Mouse (Mus musculus): Measurements from ENCODE around the gene Rbfox1. TPM values are rescaled to one million over a fixed set of nuclear protein-coding genes. Genes with fewer than 3 reads are reported as not detected.
A peak's percentile ranks its signal among the peaks of the same experiment; 100 is the strongest.

The Rbfox1 gene
- polyA plus RNA-seq, 1 experiment from 2014 or later, result 1.9 TPM

DNA sequence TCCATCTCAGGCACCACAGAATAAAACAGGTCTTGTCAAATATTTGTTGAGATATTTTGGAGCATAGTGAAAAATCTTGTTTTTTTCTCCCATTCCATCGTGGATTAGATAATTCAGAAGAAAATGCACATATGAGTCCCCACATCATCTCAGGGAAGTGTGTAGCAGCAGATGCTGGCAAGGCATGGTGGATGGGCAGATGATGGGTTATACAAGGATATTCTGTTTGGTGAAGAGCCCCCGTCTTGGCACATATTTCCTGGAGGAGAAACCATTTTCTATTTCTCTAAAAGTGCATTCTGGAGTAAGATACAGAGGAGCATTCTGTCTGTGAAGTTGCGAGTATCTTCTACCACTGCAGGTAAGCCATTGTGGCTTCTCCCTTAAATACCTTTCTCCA, 495.8 kb downstream of the Rbfox1 start:
- no peak for DNase-seq (ENCODE audit: low spot score)
- H3K9me3 ChIP-seq (ENCODE audit: control insufficient read depth, low read length), result no peaks in the 10 kb centered on the region
- no peak overlapping the region for H3K4me3 ChIP-seq (ENCODE audit: low read depth, low read length)
- H3K36me3 ChIP-seq (ENCODE audit: control insufficient read depth, insufficient read depth, low read length), result no peaks in the 10 kb centered on the region
- TF ChIP-seq CTCF (IDR thresholded peaks at IDR 0.05; ENCODE audit: low read depth) (no peak), EP300 (optimal IDR thresholded peaks at IDR 0.05) (no peak)
- H3K9ac ChIP-seq (ENCODE audit: low read length), result no peak overlapping the region
- no peak overlapping the region for H3K4me2 ChIP-seq (replicated peaks; ENCODE audit: low read depth)
- 75% methylated on average over 3 of the region's 3 CpGs for WGBS
- H3K4me1 ChIP-seq (replicated peaks; ENCODE audit: control insufficient read depth, insufficient read depth), result no peaks in the 10 kb centered on the region
- no peak overlapping the region for H3K27ac ChIP-seq (replicated peaks)
- no peak for ATAC-seq (ENCODE audit: low FRiP score, low TSS enrichment)
- no peaks in the 10 kb centered on the region for H3K27me3 ChIP-seq (ENCODE audit: control insufficient read depth, insufficient read depth, low read length)

DNA sequence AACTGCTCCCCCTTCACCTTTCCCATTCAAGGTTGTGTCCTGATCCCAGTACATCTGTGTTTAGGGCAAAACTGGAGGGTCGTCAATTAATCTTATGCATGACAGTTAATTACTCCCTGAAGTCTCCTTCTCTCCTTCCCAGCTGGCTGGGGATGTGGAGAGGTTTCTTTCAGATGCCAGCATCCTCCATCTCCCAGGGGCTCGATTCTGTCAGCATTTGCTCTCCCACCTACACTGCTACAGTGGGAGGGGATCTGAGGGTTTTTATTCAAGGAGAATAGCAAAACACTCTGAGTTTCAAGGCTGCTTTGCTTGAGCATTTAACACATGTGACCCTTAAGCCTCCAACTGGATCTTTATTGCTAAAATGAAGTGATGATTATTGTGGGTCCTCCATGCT, 496.4 kb downstream of the Rbfox1 start:
- no peak overlapping the region for H3K27ac ChIP-seq (replicated peaks)

DNA sequence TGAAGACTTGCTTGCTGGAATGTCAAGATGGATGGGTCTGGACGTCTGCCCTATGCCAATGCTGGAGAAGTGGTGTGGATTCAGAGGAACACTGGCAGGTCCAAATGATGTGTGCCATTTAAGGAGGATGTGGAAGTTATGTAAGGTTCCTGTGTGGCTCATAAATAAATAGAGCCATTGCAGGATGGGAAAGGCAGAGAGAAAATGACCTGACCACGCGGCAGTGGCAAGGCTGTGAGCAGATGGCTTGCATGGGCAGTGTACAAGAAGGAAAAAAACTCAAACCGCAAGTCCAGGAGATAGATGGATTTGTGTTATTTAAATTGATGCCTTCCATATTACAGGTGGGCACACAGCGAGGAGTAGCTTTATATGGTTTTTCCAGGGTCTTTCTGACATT, 497.6 kb downstream of the Rbfox1 start:
- no peak for DNase-seq (ENCODE audit: low spot score)
- H3K9me3 ChIP-seq (ENCODE audit: control insufficient read depth, low read length), result no peaks in the 10 kb centered on the region
- no peaks in the 10 kb centered on the region for H3K36me3 ChIP-seq (ENCODE audit: control insufficient read depth, insufficient read depth, low read length)
- WGBS, result 86% methylated on average over 5 of the region's 5 CpGs
- no peak for ATAC-seq (ENCODE audit: low FRiP score, low TSS enrichment)
- H3K4me2 ChIP-seq (replicated peaks; ENCODE audit: low read depth), result no peak overlapping the region
- H3K27me3 ChIP-seq (ENCODE audit: control insufficient read depth, insufficient read depth, low read length), result no peaks in the 10 kb centered on the region
- no peak overlapping the region for H3K4me3 ChIP-seq (ENCODE audit: low read depth, low read length)
- no peak overlapping the region for H3K9ac ChIP-seq (ENCODE audit: low read length)
- no peak overlapping the region for H3K27ac ChIP-seq (replicated peaks)
- TF ChIP-seq CTCF (IDR thresholded peaks at IDR 0.05; ENCODE audit: low read depth) (no peak), EP300 (optimal IDR thresholded peaks at IDR 0.05) (no peak)
- no peaks in the 10 kb centered on the region for H3K4me1 ChIP-seq (replicated peaks; ENCODE audit: control insufficient read depth, insufficient read depth)

More for the DNA sequence above, 496.4 kb downstream of the Rbfox1 start:
- H3K36me3 ChIP-seq (ENCODE audit: control insufficient read depth, insufficient read depth, low read length), result no peaks in the 10 kb centered on the region
- H3K4me2 ChIP-seq (replicated peaks; ENCODE audit: low read depth), result no peak overlapping the region
- no peak overlapping the region for H3K9ac ChIP-seq (ENCODE audit: low read length)
- H3K9me3 ChIP-seq (ENCODE audit: control insufficient read depth, low read length), result no peaks in the 10 kb centered on the region
- WGBS, result 49% methylated on average over 2 of the region's 2 CpGs
- no peaks in the 10 kb centered on the region for H3K4me1 ChIP-seq (replicated peaks; ENCODE audit: control insufficient read depth, insufficient read depth)
- H3K27me3 ChIP-seq (ENCODE audit: control insufficient read depth, insufficient read depth, low read length), result no peaks in the 10 kb centered on the region
- no peak for TF ChIP-seq EP300 (optimal IDR thresholded peaks at IDR 0.05)
- no peak for TF ChIP-seq CTCF (IDR thresholded peaks at IDR 0.05; ENCODE audit: low read depth)
- H3K4me3 ChIP-seq (ENCODE audit: low read depth, low read length), result no peak overlapping the region
- no peak for DNase-seq (ENCODE audit: low spot score)
- ATAC-seq (ENCODE audit: low FRiP score, low TSS enrichment), result no peak

DNA sequence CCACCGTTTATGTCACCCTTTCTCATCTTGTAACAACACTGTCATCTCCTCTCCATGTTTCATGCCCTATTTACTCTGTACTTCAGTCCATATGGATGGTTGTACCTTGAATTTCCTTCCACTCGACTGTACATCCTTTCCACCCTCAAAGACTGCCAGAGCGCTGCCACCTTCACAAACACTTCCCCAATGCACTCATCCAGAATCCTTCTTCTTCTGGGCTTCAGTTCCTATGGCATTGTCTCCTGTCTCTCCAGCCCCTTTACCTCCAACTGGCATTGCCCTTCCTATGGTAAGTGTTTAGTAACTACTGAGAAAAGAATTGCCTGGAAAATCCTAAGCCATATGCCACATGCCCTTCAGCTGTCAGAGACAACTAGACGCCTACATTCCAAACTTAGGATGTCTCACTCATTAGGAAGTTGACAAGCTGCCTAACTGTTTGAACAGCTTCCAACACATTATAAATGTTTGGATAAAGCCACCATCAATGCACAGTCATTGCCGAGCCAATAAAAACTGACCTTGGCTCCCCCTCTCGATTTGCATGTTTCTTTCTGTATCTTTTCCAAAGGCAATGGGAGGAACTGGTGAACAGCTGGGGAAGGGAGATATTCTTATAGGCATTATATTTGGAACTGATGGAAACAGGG, 505.2 kb downstream of the Rbfox1 start:
- Histone ChIP-seq H3K4me2 (replicated peaks; ENCODE audit: low read depth) (no peak overlapping the region), H3K36me3 (ENCODE audit: control insufficient read depth, insufficient read depth, low read length) (no peaks in the 10 kb centered on the region), H3K4me1 (replicated peaks; ENCODE audit: control insufficient read depth, insufficient read depth) (no peaks in the 10 kb centered on the region), H3K9me3 (ENCODE audit: control insufficient read depth, low read length) (no peaks in the 10 kb centered on the region), H3K27ac (replicated peaks) (no peak overlapping the region), H3K9ac (ENCODE audit: low read length) (no peak overlapping the region), H3K4me3 (ENCODE audit: low read depth, low read length) (no peak overlapping the region), H3K27me3 (ENCODE audit: control insufficient read depth, insufficient read depth, low read length) (no peaks in the 10 kb centered on the region)
- 63% methylated on average over 6 of the region's 6 CpGs for WGBS
- ATAC-seq (ENCODE audit: low FRiP score, low TSS enrichment), result no peak
- TF ChIP-seq CTCF (IDR thresholded peaks at IDR 0.05; ENCODE audit: low read depth) (no peak), EP300 (optimal IDR thresholded peaks at IDR 0.05) (no peak)
- DNase-seq (ENCODE audit: low spot score), result no peak

DNA sequence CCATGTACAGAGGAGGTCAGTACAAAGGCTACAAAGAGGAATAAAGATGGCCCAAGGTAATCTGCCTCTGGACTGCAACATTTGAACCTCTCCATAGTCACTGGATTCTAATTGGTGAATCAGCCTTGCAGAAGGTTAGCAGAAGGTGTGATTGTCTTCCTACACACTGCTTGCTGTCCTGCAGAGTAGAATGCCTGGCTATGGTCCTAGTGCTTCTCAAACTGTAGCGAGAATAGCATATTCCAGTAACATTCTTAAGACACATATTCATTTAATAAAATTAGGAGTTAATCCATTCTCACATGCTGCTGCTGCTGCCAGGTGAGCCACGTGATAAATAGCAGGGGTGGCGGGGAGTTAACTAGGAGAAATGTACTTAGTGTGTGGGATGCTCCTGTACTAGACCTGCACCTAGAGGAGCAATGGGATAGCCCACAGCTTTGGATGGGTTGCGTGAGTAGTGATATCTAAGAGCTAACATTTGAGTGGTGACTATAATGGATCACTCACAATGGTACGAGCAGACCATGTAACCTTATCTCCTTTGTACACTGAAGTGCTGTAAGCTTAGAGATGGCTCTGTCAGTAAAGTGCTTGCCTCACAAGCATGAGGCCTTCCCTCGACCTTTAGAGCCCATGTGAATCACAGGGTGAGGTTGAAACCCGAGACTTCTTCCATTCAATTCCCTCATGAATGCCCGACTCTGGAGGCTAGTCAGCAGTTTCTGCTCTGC, 511.7 kb downstream of the Rbfox1 start:
- DNase-seq (ENCODE audit: low spot score), result no peak
- ATAC-seq (ENCODE audit: low FRiP score, low TSS enrichment), result no peak
- H3K4me2 ChIP-seq (replicated peaks; ENCODE audit: low read depth), result no peak overlapping the region
- TF ChIP-seq CTCF (IDR thresholded peaks at IDR 0.05; ENCODE audit: low read depth), result no peak
- TF ChIP-seq EP300 (optimal IDR thresholded peaks at IDR 0.05), result no peak
- no peaks in the 10 kb centered on the region for H3K4me1 ChIP-seq (replicated peaks; ENCODE audit: control insufficient read depth, insufficient read depth)
- no peaks in the 10 kb centered on the region for H3K27me3 ChIP-seq (ENCODE audit: control insufficient read depth, insufficient read depth, low read length)
- 51% methylated on average over 8 of the region's 8 CpGs for WGBS
- no peak overlapping the region for H3K27ac ChIP-seq (replicated peaks)
- H3K36me3 ChIP-seq (ENCODE audit: control insufficient read depth, insufficient read depth, low read length), result no peaks in the 10 kb centered on the region
- no peaks in the 10 kb centered on the region for H3K9me3 ChIP-seq (ENCODE audit: control insufficient read depth, low read length)
- no peak overlapping the region for H3K4me3 ChIP-seq (ENCODE audit: low read depth, low read length)
- H3K9ac ChIP-seq (ENCODE audit: low read length), result no peak overlapping the region

DNA sequence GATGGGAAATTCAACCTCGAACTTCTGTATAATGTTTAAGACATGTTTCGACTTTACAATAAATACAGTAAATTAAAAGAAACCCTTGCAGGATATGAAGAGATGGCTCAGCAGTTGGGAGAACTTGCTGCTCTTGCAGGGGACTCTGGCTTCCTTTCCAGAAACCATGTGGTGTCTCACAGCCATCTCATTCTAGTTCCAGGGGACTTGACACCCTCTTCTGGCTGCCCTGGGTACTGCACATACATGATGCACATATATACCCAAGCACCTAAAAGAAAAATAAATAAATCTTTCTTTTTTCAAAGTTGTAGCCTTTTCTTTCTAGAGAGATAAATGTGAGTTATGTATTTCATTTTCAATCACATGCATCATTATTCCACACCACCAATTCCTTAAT, 512.5 kb downstream of the Rbfox1 start:
- no peak for DNase-seq (ENCODE audit: low spot score)
- H3K4me3 ChIP-seq (ENCODE audit: low read depth, low read length), result no peak overlapping the region
- no peaks in the 10 kb centered on the region for H3K4me1 ChIP-seq (replicated peaks; ENCODE audit: control insufficient read depth, insufficient read depth)
- H3K36me3 ChIP-seq (ENCODE audit: control insufficient read depth, insufficient read depth, low read length), result no peaks in the 10 kb centered on the region
- TF ChIP-seq EP300 (optimal IDR thresholded peaks at IDR 0.05) (no peak), CTCF (IDR thresholded peaks at IDR 0.05; ENCODE audit: low read depth) (peak; percentile 22; the same call in 1 of the 2 replicates)
- WGBS, result 87% methylated on average over 2 of the region's 2 CpGs
- no peak overlapping the region for H3K9ac ChIP-seq (ENCODE audit: low read length)
- H3K27me3 ChIP-seq (ENCODE audit: control insufficient read depth, insufficient read depth, low read length), result no peaks in the 10 kb centered on the region
- H3K4me2 ChIP-seq (replicated peaks; ENCODE audit: low read depth), result no peak overlapping the region
- H3K27ac ChIP-seq (replicated peaks), result no peak overlapping the region
- no peak for ATAC-seq (ENCODE audit: low FRiP score, low TSS enrichment)
- H3K9me3 ChIP-seq (ENCODE audit: control insufficient read depth, low read length), result no peaks in the 10 kb centered on the region
